Mouse (Mus musculus): ENCODE measurements around the gene Slc35f4. TPM values are rescaled to one million over a fixed set of nuclear protein-coding genes. Genes with fewer than 3 reads are reported as not detected.

The Slc35f4 gene
- polyA plus RNA-seq (2016; fragmentation: Nextera tagmentation; extraction: Ambion mirVana), result 3.0 TPM in 2 replicates

DNA sequence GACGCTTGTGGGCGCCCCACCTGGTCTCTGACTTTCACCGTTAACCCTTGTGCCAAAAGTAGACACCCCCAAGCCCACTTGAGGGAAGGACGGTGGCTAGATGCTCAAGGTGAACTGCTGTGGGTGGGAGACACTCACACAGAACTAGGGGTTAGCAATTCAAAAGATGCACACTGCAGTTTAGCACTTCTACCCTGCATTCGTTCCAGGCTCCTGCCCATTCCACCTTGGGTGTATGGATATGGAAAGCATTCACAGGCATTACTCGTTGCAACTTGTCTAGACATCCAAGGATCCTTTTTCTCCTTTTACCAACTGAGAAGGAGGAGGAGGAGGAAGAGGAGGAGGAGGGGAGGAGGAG is at the start of gene Slc35f4:
Gene Slc35f4, minus strand, starts transcription at position 116 of the 361 bp plus-strand sequence.
- peak within 1 kb of the TSS; percentile 35; the same call in 1 of the 2 replicates for H3K27ac ChIP-seq

DNA sequence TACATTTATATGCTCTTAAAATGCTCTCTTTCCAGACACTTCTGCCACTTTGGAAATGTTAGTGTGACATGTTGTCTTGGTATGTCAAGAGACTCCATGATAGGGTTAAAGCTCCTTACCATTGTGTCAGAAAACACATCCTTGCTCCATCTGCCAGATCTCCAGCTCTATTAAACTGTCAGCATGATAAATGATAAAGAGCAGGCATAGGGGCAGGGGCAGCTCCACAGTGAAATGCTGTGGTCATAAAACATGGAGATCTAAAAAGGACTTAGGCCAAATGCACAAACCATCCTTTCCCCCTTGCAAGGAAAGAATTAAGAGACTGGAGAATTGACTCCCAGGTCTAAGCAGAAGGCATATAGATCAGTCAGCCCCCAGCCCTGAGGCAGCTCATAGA is 42.5 kb upstream of the Slc35f4 start:
- Histone ChIP-seq H3K9me3 (replicated peaks) (no peaks in the 10 kb centered on the region), H3K9ac (no peak overlapping the region), H3K27ac (no peak overlapping the region), H3K36me3 (no peaks in the 10 kb centered on the region), H3K4me2 (replicated peaks) (no peak overlapping the region), H3K4me3 (no peak overlapping the region), H3K27me3 (no peaks in the 10 kb centered on the region), H3K4me1 (no peaks in the 10 kb centered on the region)
- ATAC-seq (ENCODE audit: low FRiP score), result no peak; the same call in 1 of the 2 replicates

More for the DNA sequence above, at the start of gene Slc35f4:
- Histone ChIP-seq H3K4me1 (peaks cover 8% of the 10 kb centered on the region), H3K36me3 (no peaks in the 10 kb centered on the region), H3K27me3 (peaks cover 16% of the 10 kb centered on the region), H3K4me3 (peak within 1 kb of the TSS; percentile 52), H3K9me3 (replicated peaks) (no peaks in the 10 kb centered on the region), H3K9ac (peak within 1 kb of the TSS; percentile 66), H3K4me2 (replicated peaks) (peak within 1 kb of the TSS; percentile 82)
- no peak for ATAC-seq (ENCODE audit: low FRiP score)
- 10% methylated on average over 6 of the region's 6 CpGs for WGBS

DNA sequence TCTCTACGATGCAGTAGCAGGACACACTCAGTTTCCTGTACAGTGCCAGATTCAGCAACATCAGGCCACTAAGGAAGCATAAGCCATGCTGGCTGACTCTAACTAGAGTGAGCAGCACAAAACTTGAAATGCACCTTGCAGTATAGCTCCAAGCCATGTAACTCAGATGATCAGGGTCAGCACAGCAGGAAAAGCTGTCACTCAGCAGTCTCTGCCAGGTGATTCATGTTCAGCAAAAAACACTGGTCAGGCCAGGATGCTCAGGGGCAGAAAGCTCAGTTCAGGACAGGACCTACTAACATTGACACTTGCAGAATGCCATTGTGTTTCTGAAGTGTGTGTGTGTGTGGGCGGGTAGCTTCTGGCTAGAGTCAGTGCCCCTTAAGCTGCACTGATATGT is 34.9 kb upstream of the Slc35f4 start:
- no peak overlapping the region for H3K9ac ChIP-seq
- H3K27me3 ChIP-seq, result no peaks in the 10 kb centered on the region
- no peak overlapping the region for H3K4me2 ChIP-seq (replicated peaks)
- WGBS, result 73% methylated on average over 2 of the region's 2 CpGs
- no peak for ATAC-seq (ENCODE audit: low FRiP score)
- H3K9me3 ChIP-seq (replicated peaks), result no peaks in the 10 kb centered on the region
- no peak overlapping the region for H3K27ac ChIP-seq
- H3K4me1 ChIP-seq, result no peaks in the 10 kb centered on the region
- H3K4me3 ChIP-seq, result no peak overlapping the region
- no peaks in the 10 kb centered on the region for H3K36me3 ChIP-seq

DNA sequence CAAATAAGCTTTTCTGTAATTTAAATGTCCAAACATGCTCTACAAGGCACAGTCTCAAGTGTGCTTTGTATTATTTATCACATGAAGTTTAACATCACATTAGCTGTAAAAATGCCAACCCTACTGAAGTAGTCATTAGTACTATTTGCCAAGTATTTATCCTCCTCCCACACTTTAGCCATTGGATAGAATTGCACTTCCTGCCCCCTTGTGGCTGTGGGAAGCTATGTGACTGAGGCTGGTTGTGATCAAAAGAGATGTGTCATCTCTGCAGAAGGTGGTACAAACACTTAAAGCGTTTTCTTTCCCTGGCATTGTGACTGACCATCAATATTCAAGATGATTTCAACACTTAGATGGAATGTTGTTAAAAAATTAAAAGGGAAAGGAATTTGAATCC is 14.3 kb upstream of the Slc35f4 start:
- no peaks in the 10 kb centered on the region for H3K4me1 ChIP-seq
- H3K9me3 ChIP-seq (replicated peaks), result no peaks in the 10 kb centered on the region
- no peaks in the 10 kb centered on the region for H3K36me3 ChIP-seq
- no peak overlapping the region for H3K4me3 ChIP-seq
- H3K27ac ChIP-seq, result no peak overlapping the region
- no peaks in the 10 kb centered on the region for H3K27me3 ChIP-seq
- no peak overlapping the region for H3K4me2 ChIP-seq (replicated peaks)
- H3K9ac ChIP-seq, result no peak overlapping the region
- 52% methylated on average over 1 of the region's 1 CpGs for WGBS
- ATAC-seq (ENCODE audit: low FRiP score), result no peak

DNA sequence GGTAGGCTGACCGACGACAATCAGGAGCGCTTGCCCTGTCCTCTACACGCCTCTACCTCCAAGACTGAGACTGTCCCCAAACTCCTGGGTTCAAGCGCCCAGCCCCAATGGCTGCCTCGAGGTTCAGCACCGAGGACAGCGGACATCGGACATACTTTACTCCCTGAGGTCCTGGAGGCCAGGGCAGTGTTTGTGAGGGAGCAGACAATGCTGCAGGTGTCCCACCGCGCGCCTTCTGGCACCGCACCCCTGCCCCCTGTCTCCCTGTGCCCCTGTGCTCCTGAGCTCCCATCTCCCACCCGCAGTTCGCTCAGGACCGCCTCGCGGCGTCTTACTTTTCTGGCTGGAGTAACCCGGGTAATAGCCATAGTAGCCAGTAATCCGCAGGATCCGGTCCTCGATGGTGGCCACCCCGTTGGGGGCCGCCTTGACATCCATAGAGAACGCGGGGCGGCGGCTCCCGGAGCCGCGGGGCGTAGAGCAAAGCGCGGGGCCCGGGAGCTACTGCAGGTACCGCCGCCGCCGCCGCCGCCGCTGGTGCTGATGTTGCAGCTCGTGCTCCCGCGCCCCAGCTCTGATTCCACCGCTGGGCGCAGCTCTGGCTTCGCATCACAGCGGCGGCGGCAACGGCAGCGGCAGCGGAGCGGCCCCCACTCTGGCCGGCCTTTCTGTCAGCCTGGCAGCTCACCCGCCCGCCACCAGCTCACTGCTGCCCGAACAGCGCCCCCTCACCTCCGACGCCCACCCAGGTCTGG is 493 bp downstream of the Slc35f4 start:
- Histone ChIP-seq H3K9ac (peak overlapping the region; percentile 66), H3K9me3 (replicated peaks) (no peaks in the 10 kb centered on the region), H3K4me3 (peak overlapping the region; percentile 52), H3K27ac (peak overlapping the region; percentile 35; the same call in 1 of the 2 replicates), H3K4me2 (replicated peaks) (peak overlapping the region; percentile 82), H3K36me3 (no peaks in the 10 kb centered on the region), H3K27me3 (peaks cover 16% of the 10 kb centered on the region), H3K4me1 (peaks cover 8% of the 10 kb centered on the region)
- under 1% methylated on average over 41 of the region's 63 CpGs for WGBS
- peak; percentile 89 for ATAC-seq (ENCODE audit: low FRiP score)

DNA sequence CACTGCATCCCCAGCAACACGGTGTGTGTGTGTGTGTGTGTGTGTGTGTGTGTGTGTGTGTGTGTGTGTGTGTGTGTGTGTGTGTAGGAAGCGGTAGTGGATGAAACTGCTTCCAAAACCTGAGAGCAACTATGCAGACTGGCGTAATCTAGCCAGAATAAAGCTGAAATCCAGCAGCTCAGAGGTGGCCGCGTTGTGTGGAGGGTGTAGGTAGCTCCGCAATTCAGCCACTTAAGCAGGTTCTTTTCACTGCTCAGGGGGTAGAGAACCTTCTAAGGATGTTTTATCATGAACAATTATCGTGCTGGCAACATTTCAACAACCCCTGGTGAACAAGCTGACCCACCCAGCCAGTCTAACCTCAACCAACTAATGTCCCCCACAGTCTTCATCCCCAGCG is 1.2 kb downstream of the Slc35f4 start:
- H3K36me3 ChIP-seq, result no peaks in the 10 kb centered on the region
- 0 out of 2 replicates have a peak, but pooled peaks have one; percentile 14 for ATAC-seq (ENCODE audit: low FRiP score)
- H3K4me3 ChIP-seq, result peak overlapping the region; percentile 52
- H3K4me1 ChIP-seq, result peaks cover 8% of the 10 kb centered on the region
- peaks cover 16% of the 10 kb centered on the region for H3K27me3 ChIP-seq
- H3K27ac ChIP-seq, result no peak overlapping the region
- H3K4me2 ChIP-seq (replicated peaks), result peak overlapping the region; percentile 82
- no peak overlapping the region for H3K9ac ChIP-seq
- 64% methylated on average over 8 of the region's 8 CpGs for WGBS
- H3K9me3 ChIP-seq (replicated peaks), result no peaks in the 10 kb centered on the region

DNA sequence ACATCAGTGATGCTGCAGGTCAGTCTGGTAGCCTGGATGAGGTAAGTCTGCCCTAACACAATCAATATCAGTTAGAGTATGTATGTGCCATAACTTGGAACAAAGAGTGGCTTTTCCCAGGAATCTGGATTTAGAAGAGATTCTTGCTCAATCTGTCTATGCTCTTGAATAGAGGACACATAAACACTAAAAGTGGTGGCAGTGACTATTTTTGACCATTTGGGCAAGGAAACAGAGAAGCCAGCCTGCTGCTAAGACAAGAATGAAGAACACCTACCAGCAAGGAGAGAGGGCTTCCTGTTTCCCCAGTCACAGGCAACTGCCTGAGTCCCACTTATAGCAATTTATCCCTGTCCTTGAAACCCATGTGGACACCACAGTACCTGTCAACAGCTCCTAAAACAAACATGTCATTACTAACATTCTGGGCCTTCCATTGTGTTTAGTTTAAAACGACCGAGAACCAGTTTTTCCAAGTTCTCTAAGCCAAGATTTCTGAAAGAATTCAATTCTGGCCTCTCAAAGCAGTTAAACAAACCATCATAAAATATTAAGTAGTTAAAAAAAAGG is 10.7 kb downstream of the Slc35f4 start:
- H3K27ac ChIP-seq, result no peak overlapping the region
- no peak overlapping the region for H3K9ac ChIP-seq
- H3K4me3 ChIP-seq, result no peak overlapping the region
- no peaks in the 10 kb centered on the region for H3K4me1 ChIP-seq
- no peaks in the 10 kb centered on the region for H3K27me3 ChIP-seq
- no peak overlapping the region for H3K4me2 ChIP-seq (replicated peaks)
- H3K9me3 ChIP-seq (replicated peaks), result no peaks in the 10 kb centered on the region
- ATAC-seq (ENCODE audit: low FRiP score), result no peak
- 85% methylated on average over 2 of the region's 2 CpGs for WGBS
- no peaks in the 10 kb centered on the region for H3K36me3 ChIP-seq

DNA sequence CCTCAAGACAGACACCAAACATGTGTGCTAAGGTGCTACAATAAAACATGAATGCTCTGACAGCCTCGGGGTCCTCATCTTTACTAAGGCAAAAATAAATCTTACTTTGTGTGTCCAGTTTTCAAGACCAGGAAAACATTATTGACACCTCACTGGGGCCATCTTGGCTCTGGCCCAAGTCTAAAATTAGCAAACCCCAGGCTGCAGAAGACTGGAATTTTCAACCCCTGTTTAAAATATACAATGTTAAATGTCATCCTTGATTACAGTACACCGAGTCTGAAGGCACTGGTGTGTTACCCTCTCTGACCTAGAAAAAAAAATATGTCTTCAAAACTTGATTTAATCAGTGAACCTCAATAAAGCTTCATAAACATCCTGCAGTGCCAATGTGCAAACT is 11.7 kb downstream of the Slc35f4 start:
- Histone ChIP-seq H3K4me1 (no peaks in the 10 kb centered on the region), H3K36me3 (no peaks in the 10 kb centered on the region), H3K9me3 (replicated peaks) (no peaks in the 10 kb centered on the region), H3K9ac (no peak overlapping the region), H3K27me3 (no peaks in the 10 kb centered on the region), H3K27ac (no peak overlapping the region), H3K4me3 (no peak overlapping the region), H3K4me2 (replicated peaks) (no peak overlapping the region)
- ATAC-seq (ENCODE audit: low FRiP score), result no peak
- 68% methylated on average over 2 of the region's 2 CpGs for WGBS

DNA sequence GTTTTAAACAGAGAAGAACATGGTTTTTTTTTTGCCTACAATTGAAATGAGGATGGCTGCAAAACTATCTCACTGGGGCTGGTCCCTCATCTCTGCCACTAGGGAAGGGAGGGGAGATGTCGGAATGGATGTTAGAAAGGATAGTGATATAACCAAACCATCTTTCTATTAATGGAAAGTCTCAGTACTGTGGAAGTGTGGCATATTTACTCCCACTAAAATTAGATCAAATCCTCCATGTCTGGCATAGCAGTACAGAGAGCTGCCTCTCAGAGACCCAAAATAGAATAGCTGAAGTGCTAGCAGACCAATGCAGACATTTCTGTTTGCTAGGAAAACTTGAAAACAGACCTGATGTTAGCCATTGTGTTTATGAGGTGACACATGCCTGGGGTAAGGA is 30.7 kb downstream of the Slc35f4 start:
- no peak overlapping the region for H3K9ac ChIP-seq
- H3K9me3 ChIP-seq (replicated peaks), result no peaks in the 10 kb centered on the region
- WGBS, result 89% methylated on average over 1 of the region's 1 CpGs
- ATAC-seq (ENCODE audit: low FRiP score), result no peak
- H3K27ac ChIP-seq, result no peak overlapping the region
- H3K4me3 ChIP-seq, result no peak overlapping the region
- no peak overlapping the region for H3K4me2 ChIP-seq (replicated peaks)
- no peaks in the 10 kb centered on the region for H3K4me1 ChIP-seq
- H3K36me3 ChIP-seq, result no peaks in the 10 kb centered on the region
- H3K27me3 ChIP-seq, result no peaks in the 10 kb centered on the region

DNA sequence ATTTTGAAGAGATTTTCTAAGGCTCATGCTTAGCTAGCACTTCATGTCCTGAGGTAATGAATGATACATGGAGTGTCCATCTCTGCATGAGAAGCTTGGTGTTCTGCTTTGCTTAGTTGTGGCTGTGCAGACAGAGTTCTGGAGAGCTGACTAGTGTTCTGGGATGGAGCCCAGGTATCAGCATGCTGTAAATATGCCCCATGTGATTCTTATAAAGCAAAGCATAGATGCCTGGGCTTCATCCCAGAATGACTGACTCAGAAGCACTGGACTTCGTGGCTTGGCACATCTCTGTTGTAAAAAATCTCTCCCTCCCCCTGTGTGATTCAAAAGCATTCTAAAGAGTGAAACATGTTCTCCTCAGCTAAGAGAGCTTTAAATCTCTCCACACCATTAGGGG is 32.1 kb downstream of the Slc35f4 start:
- no peak overlapping the region for H3K4me3 ChIP-seq
- no peaks in the 10 kb centered on the region for H3K9me3 ChIP-seq (replicated peaks)
- H3K9ac ChIP-seq, result no peak overlapping the region
- no peaks in the 10 kb centered on the region for H3K36me3 ChIP-seq
- H3K4me1 ChIP-seq, result no peaks in the 10 kb centered on the region
- 71% methylated on average over 1 of the region's 1 CpGs for WGBS
- no peak overlapping the region for H3K27ac ChIP-seq
- H3K27me3 ChIP-seq, result no peaks in the 10 kb centered on the region
- no peak overlapping the region for H3K4me2 ChIP-seq (replicated peaks)
- ATAC-seq (ENCODE audit: low FRiP score), result no peak

DNA sequence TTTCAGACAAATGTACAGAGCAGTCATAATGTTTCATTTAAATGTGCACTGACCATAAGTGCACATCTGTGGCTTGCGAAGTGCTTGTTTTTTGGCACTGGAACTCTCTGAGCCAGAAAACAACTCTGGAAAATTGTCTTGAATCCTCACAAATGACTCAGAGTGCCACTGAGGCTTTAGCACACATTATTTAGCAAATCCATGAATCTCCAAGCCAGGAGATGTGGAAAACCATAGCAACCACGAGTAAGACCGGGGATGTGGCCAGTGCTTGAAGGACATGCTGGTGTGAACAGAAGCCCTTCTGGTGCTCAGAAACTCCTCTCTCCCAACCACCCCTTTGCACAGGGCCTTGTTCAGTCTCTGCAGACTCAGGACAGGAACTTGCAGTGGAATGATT is 33.3 kb downstream of the Slc35f4 start:
- Histone ChIP-seq H3K27ac (no peak overlapping the region), H3K9ac (no peak overlapping the region), H3K4me3 (no peak overlapping the region), H3K4me1 (no peaks in the 10 kb centered on the region), H3K9me3 (replicated peaks) (no peaks in the 10 kb centered on the region), H3K36me3 (no peaks in the 10 kb centered on the region), H3K27me3 (no peaks in the 10 kb centered on the region), H3K4me2 (replicated peaks) (no peak overlapping the region)
- WGBS, result 73% methylated on average over 3 of the region's 3 CpGs
- ATAC-seq (ENCODE audit: low FRiP score), result no peak

DNA sequence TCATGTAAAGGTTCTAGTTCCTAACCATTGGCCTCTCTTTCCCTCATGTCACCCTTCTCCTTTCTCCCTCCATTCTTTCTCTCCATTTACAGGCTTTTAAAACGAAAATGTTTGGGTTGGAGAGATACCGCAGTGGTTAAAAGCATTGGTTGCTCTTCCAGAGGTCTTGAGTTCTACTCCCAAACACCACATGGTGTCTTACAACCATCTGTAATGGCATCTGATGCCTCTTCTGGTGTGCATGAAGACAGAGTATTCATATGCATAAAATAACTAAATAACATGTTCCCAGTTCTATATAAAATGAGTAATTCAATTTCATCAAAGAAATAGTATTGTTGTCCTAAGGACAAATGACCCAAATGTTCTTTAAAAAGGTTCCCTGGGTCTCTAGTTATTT is 49.2 kb downstream of the Slc35f4 start:
- no peak overlapping the region for H3K9ac ChIP-seq
- no peak overlapping the region for H3K4me3 ChIP-seq
- H3K9me3 ChIP-seq (replicated peaks), result no peaks in the 10 kb centered on the region
- no peaks in the 10 kb centered on the region for H3K36me3 ChIP-seq
- 87% methylated on average over 2 of the region's 2 CpGs for WGBS
- H3K4me1 ChIP-seq, result no peaks in the 10 kb centered on the region
- H3K4me2 ChIP-seq (replicated peaks), result no peak overlapping the region
- no peaks in the 10 kb centered on the region for H3K27me3 ChIP-seq
- ATAC-seq (ENCODE audit: low FRiP score), result no peak
- H3K27ac ChIP-seq, result no peak overlapping the region

DNA sequence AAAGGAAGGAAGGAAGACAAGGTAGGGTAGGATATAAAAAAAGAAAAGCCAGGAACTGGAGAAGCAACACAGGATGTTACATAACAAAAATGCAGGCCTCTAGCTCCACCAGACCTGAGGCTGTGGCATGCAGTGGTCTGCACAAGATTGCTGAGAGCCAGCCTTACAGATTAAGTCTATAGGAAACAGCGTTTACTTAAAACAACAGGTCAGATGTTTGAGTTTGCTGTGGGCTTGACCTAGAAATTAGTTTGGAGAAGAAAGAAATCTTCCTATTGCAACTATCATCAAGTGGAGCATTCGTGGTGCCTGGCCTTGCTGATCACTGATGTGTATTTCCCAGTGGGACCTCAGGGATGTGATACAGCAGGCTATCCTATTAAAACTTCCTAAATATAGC is 64.1 kb downstream of the Slc35f4 start:
- Histone ChIP-seq H3K4me2 (replicated peaks) (no peak overlapping the region), H3K36me3 (no peaks in the 10 kb centered on the region), H3K27me3 (no peaks in the 10 kb centered on the region), H3K4me3 (no peak overlapping the region), H3K4me1 (no peaks in the 10 kb centered on the region), H3K9ac (no peak overlapping the region), H3K9me3 (replicated peaks) (no peaks in the 10 kb centered on the region), H3K27ac (no peak overlapping the region)
- no peak for ATAC-seq (ENCODE audit: low FRiP score)
- 78% methylated on average over 2 of the region's 2 CpGs for WGBS
